Mouse (Mus musculus): ENCODE measurements around the gene Ttn. TPM values are rescaled to one million over a fixed set of nuclear protein-coding genes. Genes with fewer than 3 reads are reported as not detected.

The Ttn gene
- 2.1 TPM for polyA plus RNA-seq (2015; fragmentation: Illumina TruSeq; extraction: RNeasy Lipid Tissue Mini Kit (QIAGEN cat#74804); ENCODE audit: insufficient read depth, low read depth, low replicate concordance)

DNA sequence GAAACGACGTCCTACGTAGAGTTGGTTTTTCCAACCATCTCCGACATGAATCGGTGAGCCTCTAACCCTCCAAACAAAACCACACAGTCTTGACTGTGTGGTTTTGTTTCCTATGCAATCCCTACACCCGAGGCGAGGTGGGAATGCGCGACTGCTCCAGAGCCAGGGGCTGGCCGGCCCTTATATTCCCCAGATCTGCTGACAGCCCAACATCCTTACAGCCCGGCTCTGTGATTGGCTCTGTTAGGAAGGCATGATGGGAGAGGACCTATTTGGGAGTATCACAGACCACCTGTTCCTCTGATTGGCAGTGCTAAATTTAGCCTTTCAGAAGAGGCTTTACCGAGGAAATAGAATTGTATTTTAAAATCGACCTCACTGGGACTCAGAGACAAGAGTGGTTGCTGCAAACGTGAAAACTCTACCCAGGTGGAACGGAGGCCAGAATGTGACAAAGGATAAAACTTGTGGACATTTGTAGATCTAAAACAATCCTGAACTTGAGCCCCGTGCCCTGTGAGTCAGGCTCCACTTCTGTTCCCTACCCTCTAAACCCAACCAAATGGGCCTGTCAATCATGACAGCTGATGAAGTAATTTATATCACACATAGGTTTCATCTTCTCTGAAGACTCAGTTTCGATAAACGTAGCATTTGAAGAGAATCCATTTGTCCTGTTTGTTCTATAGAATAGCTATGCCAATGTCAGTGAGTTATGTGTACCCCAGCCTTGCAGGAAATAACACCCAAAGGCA, at the start of gene Ttn:
Gene Ttn, minus strand, starts transcription at position 157 of the 755 bp plus-strand sequence.

DNA sequence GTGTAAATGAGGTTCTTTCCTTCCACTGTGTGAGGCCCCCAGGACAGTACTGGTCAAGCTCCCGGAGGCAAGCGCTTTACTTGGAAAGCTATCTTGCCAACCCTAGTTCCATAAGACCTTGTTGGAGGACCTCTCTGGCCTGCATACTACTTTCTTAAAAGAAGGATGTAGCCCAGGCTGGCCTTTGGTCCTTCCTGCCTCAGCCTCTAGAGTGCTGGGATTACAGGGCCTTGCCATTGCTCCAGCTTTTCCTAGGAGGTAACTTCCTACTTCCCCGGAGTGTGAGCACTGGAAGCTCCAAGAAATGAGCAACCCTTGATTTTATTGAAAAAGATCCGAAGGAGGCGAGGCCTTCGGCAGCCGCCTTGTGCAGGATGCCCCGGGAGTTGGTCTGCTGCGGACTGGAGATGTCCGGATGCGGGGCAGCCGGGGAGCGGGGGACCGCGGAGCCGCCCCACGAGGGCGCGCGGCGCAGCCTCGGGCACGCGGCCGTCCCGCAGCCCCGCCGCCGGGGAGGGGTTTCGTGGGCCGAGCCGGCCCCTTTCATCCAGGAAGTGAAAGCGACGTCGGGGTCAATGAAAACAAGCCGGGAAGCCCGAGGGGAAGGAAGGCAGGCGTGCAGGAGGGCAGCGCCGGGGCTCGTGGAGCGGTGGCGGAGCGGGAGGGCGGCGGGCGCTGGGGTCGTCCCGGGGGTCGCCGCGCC, 307.5 kb downstream of the Ttn start, which contains the start of gene Plekha3:
Gene Plekha3, plus strand, starts transcription at position 557 of the 703 bp plus-strand sequence.

DNA sequence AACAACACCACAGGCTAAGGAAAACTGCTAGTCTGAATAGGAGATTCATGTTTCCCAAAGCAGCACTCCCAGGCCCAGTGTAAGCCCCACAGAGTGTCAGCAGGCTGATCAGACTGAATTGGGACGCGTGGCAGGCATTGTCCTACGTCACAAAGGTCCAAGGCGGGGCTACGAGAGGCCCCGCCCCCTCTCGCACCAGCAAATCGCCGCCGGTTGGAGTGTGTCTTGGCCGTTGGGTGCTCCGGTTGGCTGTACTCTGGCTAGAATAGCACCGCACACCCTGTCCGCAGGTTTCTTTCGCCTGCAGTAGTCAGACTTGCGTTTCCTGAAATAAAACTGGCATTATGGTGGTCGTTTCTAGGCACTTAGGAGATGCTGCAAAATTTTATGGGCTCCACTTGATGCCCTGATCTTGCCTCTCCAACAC, 309.4 kb downstream of the Ttn start, which contains the start of gene Fkbp7:
Gene Fkbp7, minus strand, starts transcription at position 151 of the 427 bp plus-strand sequence.

Other genes with a start within 250 kb of the Ttn start
- gene Ccdc141, start 188.1 kb upstream of the Ttn start, polyA plus RNA-seq (2015; fragmentation: Illumina TruSeq; extraction: RNeasy Lipid Tissue Mini Kit (QIAGEN cat#74804); ENCODE audit: insufficient read depth, low read depth, low replicate concordance) = 6.2 TPM

Data from pancreas, adult 10 weeks (tissue).